Mouse (Mus musculus): ENCODE measurements around the gene Dars. TPM values are rescaled to one million over a fixed set of nuclear protein-coding genes. Genes with fewer than 3 reads are reported as not detected.
"Not testable (repeated sequence)": the region's sequence is repeated elsewhere in the genome, so short reads cannot be mapped to it uniquely, and the experiment has no call there.

Gene Dars
- polyA plus RNA-seq, 1 experiment from 2014 or later, result 136 TPM

DNA sequence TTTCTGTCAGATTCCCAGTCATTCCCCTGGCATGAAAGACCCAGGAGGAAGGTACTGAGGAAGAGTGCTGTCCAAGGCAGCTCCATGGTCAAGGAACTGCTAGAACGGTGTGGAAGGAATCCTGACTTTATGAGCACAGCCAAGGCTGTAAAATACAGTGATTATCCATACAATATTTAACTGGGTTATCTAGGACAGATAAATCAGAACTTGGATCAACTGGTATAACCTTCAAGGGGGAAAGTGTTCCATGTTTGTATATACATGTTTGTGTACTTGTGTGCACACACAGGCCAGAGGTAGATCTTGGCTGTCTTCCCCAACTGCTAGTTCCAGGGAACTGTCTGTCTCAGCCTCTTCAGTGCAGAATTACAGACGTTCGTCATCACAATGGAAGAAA, 89.0 kb downstream of the Dars start, which contains the start of gene Lct:
TSS of gene Lct (minus strand) at position 101 of the 400 bp plus-strand sequence.
- no peak within 1 kb of the TSS for H3K4me3 ChIP-seq (replicated peaks; ENCODE audit: low read length)
- H3K4me2 ChIP-seq (ENCODE audit: low read length), result no peak within 1 kb of the TSS
- no peak for ATAC-seq
- WGBS, result 77% methylated on average over 3 of the region's 3 CpGs
- peaks cover 6% of the 10 kb centered on the region; the same call in 1 of the 2 replicates for H3K36me3 ChIP-seq (ENCODE audit: control insufficient read depth, insufficient read depth)
- H3K9ac ChIP-seq (replicated peaks; ENCODE audit: low read depth, low read length), result no peak within 1 kb of the TSS
- H3K4me1 ChIP-seq (replicated peaks; ENCODE audit: control insufficient read depth, insufficient read depth, low read length), result no peaks in the 10 kb centered on the region
- no peaks in the 10 kb centered on the region for H3K9me3 ChIP-seq (ENCODE audit: control insufficient read depth, low read length)
- no peak within 1 kb of the TSS for H3K27ac ChIP-seq (ENCODE audit: low read length)
- no peaks in the 10 kb centered on the region for H3K27me3 ChIP-seq (replicated peaks; ENCODE audit: control insufficient read depth, insufficient read depth, low read length)

- Histone ChIP-seq H3K4me1 (replicated peaks; ENCODE audit: control insufficient read depth, insufficient read depth, low read length) (no peaks in the 10 kb centered on the region), H3K27me3 (replicated peaks; ENCODE audit: control insufficient read depth, insufficient read depth, low read length) (no peaks in the 10 kb centered on the region)
- 94% methylated on average over 1 of the region's 1 CpGs for WGBS
Measured at GRCm38 (mm10) chr1:128327165-128327564, 90.0 kb downstream of the Dars start.

GRCm38 (mm10) chr1:128324776-128325175, 92.4 kb downstream of the Dars start:
- Histone ChIP-seq H3K9ac (replicated peaks; ENCODE audit: low read depth, low read length) (no peak overlapping the region), H3K36me3 (ENCODE audit: control insufficient read depth, insufficient read depth) (no peaks in the 10 kb centered on the region), H3K27ac (ENCODE audit: low read length) (no peak overlapping the region), H3K4me2 (ENCODE audit: low read length) (no peak overlapping the region), H3K27me3 (replicated peaks; ENCODE audit: control insufficient read depth, insufficient read depth, low read length) (no peaks in the 10 kb centered on the region), H3K9me3 (ENCODE audit: control insufficient read depth, low read length) (no peaks in the 10 kb centered on the region), H3K4me1 (replicated peaks; ENCODE audit: control insufficient read depth, insufficient read depth, low read length) (no peaks in the 10 kb centered on the region), H3K4me3 (replicated peaks; ENCODE audit: low read length) (no peak overlapping the region)
- ATAC-seq, result peak; percentile 72
- 72% methylated on average over 2 of the region's 2 CpGs for WGBS

More at GRCm38 (mm10) chr1:128327165-128327564, 90.0 kb downstream of the Dars start:
- H3K27ac ChIP-seq (ENCODE audit: low read length), result no peak overlapping the region
- no peak for ATAC-seq
- H3K9ac ChIP-seq (replicated peaks; ENCODE audit: low read depth, low read length), result no peak overlapping the region
- no peaks in the 10 kb centered on the region for H3K36me3 ChIP-seq (ENCODE audit: control insufficient read depth, insufficient read depth)
- no peak overlapping the region for H3K4me3 ChIP-seq (replicated peaks; ENCODE audit: low read length)
- H3K4me2 ChIP-seq (ENCODE audit: low read length), result no peak overlapping the region
- no peaks in the 10 kb centered on the region for H3K9me3 ChIP-seq (ENCODE audit: control insufficient read depth, low read length)

GRCm38 (mm10) chr1:128323026-128323643, 94.0 kb downstream of the Dars start:
- no peaks in the 10 kb centered on the region for H3K36me3 ChIP-seq (ENCODE audit: control insufficient read depth, insufficient read depth)
- H3K4me3 ChIP-seq (replicated peaks; ENCODE audit: low read length), result no peak overlapping the region
- H3K27ac ChIP-seq (ENCODE audit: low read length), result no peak overlapping the region
- 96% methylated on average over 8 of the region's 8 CpGs for WGBS
- H3K9ac ChIP-seq (replicated peaks; ENCODE audit: low read depth, low read length), result no peak overlapping the region
- no peaks in the 10 kb centered on the region for H3K27me3 ChIP-seq (replicated peaks; ENCODE audit: control insufficient read depth, insufficient read depth, low read length)
- no peaks in the 10 kb centered on the region for H3K9me3 ChIP-seq (ENCODE audit: control insufficient read depth, low read length)
- H3K4me2 ChIP-seq (ENCODE audit: low read length), result no peak overlapping the region
- ATAC-seq, result no peak
- no peaks in the 10 kb centered on the region for H3K4me1 ChIP-seq (replicated peaks; ENCODE audit: control insufficient read depth, insufficient read depth, low read length)

DNA sequence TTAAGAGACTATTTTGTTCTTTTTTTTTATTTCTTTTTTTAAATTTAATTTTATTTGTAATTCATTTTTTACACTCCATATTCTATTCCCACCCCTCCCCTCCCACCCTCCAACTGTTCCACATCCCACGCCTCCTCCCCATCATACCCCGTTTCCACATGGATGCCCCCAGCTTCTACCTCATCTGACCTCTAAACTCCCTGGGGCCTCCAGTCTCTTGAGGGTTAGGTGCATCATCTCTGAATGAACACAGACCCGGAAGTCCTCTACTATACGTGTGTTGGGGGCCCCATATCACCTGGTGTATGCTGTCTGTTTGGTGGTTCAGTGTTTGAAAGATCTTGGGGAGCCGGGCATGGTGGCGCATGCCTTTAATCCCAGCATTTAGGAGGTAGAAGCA, 97.9 kb downstream of the Dars start:
- H3K36me3 ChIP-seq (ENCODE audit: control insufficient read depth, insufficient read depth); H3K4me3 ChIP-seq (replicated peaks; ENCODE audit: low read length); H3K9ac ChIP-seq (replicated peaks; ENCODE audit: low read depth, low read length); H3K9me3 ChIP-seq (ENCODE audit: control insufficient read depth, low read length); ATAC-seq; H3K27me3 ChIP-seq (replicated peaks; ENCODE audit: control insufficient read depth, insufficient read depth, low read length); H3K4me1 ChIP-seq (replicated peaks; ENCODE audit: control insufficient read depth, insufficient read depth, low read length); H3K4me2 ChIP-seq (ENCODE audit: low read length); H3K27ac ChIP-seq (ENCODE audit: low read length): not testable (repeated sequence)
- WGBS, result 83% methylated on average over 6 of the region's 6 CpGs

DNA sequence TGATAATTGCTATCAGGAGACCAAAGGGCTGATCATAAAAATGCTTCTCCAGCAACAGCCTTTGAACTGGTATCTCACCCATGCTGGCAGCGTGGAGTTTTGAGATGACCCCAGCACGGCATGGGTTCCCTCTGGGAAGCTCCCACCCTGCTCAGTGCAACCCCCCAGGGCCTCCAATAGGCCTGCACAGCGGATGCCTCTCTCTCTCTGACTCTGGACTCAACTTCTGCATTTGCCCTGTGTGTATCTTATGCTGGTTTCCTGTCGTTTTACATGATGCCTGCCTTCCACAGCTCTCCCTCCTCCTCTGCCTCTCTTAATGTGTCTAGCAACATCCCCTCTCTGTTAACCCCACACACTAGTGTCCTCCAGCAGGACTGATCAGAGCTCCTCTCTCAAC, 102.5 kb downstream of the Dars start:
- no peak overlapping the region for H3K27ac ChIP-seq (ENCODE audit: low read length)
- H3K36me3 ChIP-seq (ENCODE audit: control insufficient read depth, insufficient read depth), result no peaks in the 10 kb centered on the region
- no peak overlapping the region for H3K4me3 ChIP-seq (replicated peaks; ENCODE audit: low read length)
- H3K27me3 ChIP-seq (replicated peaks; ENCODE audit: control insufficient read depth, insufficient read depth, low read length), result no peaks in the 10 kb centered on the region
- no peaks in the 10 kb centered on the region for H3K9me3 ChIP-seq (ENCODE audit: control insufficient read depth, low read length)
- ATAC-seq, result no peak
- WGBS, result 74% methylated on average over 4 of the region's 4 CpGs
- no peaks in the 10 kb centered on the region for H3K4me1 ChIP-seq (replicated peaks; ENCODE audit: control insufficient read depth, insufficient read depth, low read length)
- H3K9ac ChIP-seq (replicated peaks; ENCODE audit: low read depth, low read length), result no peak overlapping the region
- no peak overlapping the region for H3K4me2 ChIP-seq (ENCODE audit: low read length)

Other genes starting within 250 kb of the Dars start
- 67.4 and 71.1 TPM in 2 replicates for gene Ubxn4, start 173.4 kb downstream of the Dars start, polyA plus RNA-seq (2015; fragmentation: Nextera tagmentation; extraction: Ambion mirVana)
- 0.09 and 0.17 TPM in 2 replicates for gene Lct, start 89.0 kb downstream of the Dars start, polyA plus RNA-seq (2015; fragmentation: Nextera tagmentation; extraction: Ambion mirVana)
- 95.3 and 113 TPM in 2 replicates for gene Mcm6, start 57.7 kb downstream of the Dars start, polyA plus RNA-seq (2015; fragmentation: Nextera tagmentation; extraction: Ambion mirVana)
- gene Cxcr4, start 174.9 kb upstream of the Dars start, polyA plus RNA-seq (2015; fragmentation: Nextera tagmentation; extraction: Ambion mirVana), result 11.3 and 14.4 TPM in 2 replicates